Mouse (Mus musculus) lung, adult 2 months (tissue): Measurements from ENCODE around the gene Olfr1222. TPM values are rescaled to one million over a fixed set of nuclear protein-coding genes. Genes with fewer than 3 reads are reported as not detected.
"Not testable (repeated sequence)": the region's sequence is repeated elsewhere in the genome, so short reads cannot be mapped to it uniquely, and the experiment has no call there.

Experiments
- DNase-seq: peaks from one replicate; pipeline ENCODE4 v3.0.0; 2022
- H3K4me1 ChIP-seq: fragments of 200-500 bp; 2 replicates; pipeline ENCODE4 v1.6.1; 2011; ENCODE audit warnings: low read length; ENCODE audit not compliant: control insufficient read depth, insufficient read depth
- H3K4me3 ChIP-seq: fragments of 200-500 bp; replicated peaks from 2 replicates; pipeline ENCODE3; 2011; ENCODE audit warnings: low read depth, mild to moderate bottlenecking, control low read depth, low read length; ENCODE audit errors: extremely low read depth
- CTCF ChIP-seq: fragments of 200-500 bp; IDR thresholded peaks from 2 replicates; pipeline ENCODE4 v1.5.1; 2011; ENCODE audit warnings: mild to moderate bottlenecking, low read length, control low read depth; ENCODE audit not compliant: insufficient read depth
- POLR2A ChIP-seq: fragments of 200-500 bp; IDR thresholded peaks from 2 replicates; pipeline ENCODE4 v1.6.1; 2011; ENCODE audit warnings: low read depth, mild to moderate bottlenecking, control low read depth, low read length, borderline replicate concordance; ENCODE audit errors: extremely low read depth
- WGBS: fragments of 180-500 bp; shearing (Covaris S2); methylation state at CpG from one replicate; pipeline ENCODE4 v1.1.7; 2018; 5-methylcytosine and 5-hydroxymethylcytosine counted together
- polyA plus RNA-seq: library from polyadenylated mRNA; depleted of rRNA; stranded (reverse); fragments of >200 nt; gene quantifications from 2 replicates; pipeline ENCODE4 v1.2.3, GENCODE M21; 2012; rRNA removed

The Olfr1222 gene
- polyA plus RNA-seq = not detected in 2 replicates

DNA sequence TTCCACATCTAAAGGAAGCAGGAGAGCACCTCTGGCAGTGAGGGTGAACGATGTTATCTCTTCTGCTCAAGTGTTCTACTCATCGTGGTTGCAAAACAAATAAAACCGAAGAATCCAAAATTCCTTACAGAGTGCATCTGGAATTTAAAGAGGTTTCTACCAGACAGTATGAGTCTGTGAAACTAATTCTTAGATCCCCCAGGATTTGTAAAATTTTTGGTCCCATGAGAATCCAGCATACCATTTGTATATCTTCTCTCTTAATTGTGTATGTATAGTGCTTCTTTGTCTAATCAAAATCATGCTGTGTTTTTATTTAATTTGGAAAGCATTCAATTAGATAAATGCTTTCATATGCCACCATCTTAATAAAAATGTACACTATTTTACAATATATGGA lies at the start of gene Olfr1222:
Olfr1222 (minus strand) TSS at position 101 of the 400 bp plus-strand sequence.
- Histone ChIP-seq H3K4me3 (no peak within 1 kb of the TSS), H3K4me1 (no peaks in the 10 kb centered on the region)
- WGBS = 40% methylated on average over 3 of the region's 3 CpGs
- TF ChIP-seq POLR2A = no peak
- TF ChIP-seq CTCF = no peak
- DNase-seq = no peak

DNA sequence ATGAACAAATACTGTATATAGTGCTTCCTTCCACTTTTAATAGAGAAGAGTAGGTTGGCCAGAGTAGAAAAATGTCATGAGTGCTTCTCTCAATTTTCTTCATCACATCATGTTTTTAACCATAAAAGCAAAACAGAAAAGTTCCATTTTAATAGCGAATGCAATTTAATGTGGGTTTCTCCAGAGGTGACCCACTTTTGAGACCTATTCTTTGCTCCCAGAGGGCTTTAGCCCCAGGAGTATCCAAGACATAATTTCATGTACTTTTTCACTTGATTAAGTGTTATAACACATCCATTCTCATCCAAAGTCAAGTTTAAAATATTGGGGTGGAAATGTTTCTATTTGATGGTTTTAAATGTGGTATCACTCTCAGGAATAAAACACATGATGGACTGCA lies 41.7 kb upstream of the Olfr1222 start, which contains the start of gene Olfr1225:
Olfr1225 (minus strand) TSS at position 101 of the 400 bp plus-strand sequence.
- H3K4me3 ChIP-seq = no peak within 1 kb of the TSS
- no peak for TF ChIP-seq POLR2A
- TF ChIP-seq CTCF = no peak
- no peak for DNase-seq
- no peaks in the 10 kb centered on the region for H3K4me1 ChIP-seq
- WGBS = 90% methylated on average over 1 of the region's 1 CpGs

DNA sequence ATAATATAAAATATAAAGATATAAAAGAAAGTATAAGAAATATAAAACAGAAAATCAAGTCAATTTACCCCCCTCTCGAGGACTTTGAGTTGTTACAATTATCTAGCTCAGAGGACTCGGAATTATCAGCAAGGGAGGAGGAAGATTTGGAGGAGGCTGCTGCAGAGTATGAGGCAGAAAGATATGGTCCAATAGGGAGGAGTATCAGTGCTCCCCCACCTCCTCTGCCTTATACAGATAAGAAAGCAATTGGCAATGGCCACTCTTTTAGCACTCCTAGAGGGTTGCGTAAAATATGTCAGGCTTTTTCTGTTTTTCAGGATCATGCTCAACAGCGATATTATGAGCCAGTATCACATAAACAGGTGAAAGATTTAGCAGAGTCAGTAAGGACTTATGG lies 31.9 kb upstream of the Olfr1222 start:
- H3K4me3 ChIP-seq, DNase-seq, H3K4me1 ChIP-seq: not testable (repeated sequence)
- 83% methylated on average over 4 of the region's 4 CpGs for whole genome bisulfite sequencing

DNA sequence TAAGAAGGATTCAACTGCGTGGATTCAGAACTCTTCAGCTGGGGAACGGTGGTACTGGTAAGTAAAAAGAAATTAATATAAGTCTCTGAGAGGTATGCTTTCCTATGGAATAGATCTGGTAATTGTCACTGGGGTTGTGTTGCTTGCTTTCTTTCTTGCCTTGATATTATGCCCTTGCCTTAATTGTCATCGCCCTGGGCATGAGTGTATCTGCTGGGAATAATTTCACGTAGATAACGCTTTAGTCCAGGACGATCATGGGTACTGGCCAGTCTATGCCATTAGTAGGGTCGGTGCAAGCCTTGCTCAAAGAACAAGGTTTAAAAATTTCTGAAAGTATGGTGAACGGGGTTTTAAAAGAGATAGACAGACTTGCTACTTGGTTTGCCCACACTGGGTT lies 31.1 kb upstream of the Olfr1222 start, which contains the start of gene Olfr1224-ps1:
Olfr1224-ps1 (minus strand) TSS at position 101 of the 400 bp plus-strand sequence.
- 87% methylated on average over 8 of the region's 8 CpGs for WGBS
- H3K4me1 ChIP-seq, DNase-seq, H3K4me3 ChIP-seq: not testable (repeated sequence)

DNA sequence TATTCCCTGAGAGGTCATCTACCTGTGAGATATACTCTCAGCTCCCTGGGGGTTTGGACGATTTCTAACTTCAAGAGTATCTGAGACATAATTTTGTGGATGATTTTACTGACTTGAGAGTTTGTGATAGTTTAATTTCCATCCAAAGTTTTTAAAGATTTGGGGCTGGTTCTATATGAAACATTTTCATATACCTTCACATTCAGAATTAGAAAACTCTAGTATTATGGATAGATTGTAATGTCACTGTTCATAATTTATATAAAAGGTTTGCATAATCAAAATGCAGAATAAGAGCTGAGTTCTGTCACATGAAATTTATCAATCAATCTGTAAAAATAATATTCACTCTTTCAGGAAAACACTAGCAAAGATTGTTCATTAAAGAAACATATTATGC lies 18.6 kb upstream of the Olfr1222 start, which contains the start of gene Olfr1223:
Olfr1223 (minus strand) TSS at position 101 of the 400 bp plus-strand sequence.
- WGBS = 34% methylated on average over 1 of the region's 1 CpGs
- no peak within 1 kb of the TSS for H3K4me3 ChIP-seq
- no peaks in the 10 kb centered on the region for H3K4me1 ChIP-seq
- DNase-seq = no peak
- TF ChIP-seq POLR2A = no peak
- TF ChIP-seq CTCF = no peak

DNA sequence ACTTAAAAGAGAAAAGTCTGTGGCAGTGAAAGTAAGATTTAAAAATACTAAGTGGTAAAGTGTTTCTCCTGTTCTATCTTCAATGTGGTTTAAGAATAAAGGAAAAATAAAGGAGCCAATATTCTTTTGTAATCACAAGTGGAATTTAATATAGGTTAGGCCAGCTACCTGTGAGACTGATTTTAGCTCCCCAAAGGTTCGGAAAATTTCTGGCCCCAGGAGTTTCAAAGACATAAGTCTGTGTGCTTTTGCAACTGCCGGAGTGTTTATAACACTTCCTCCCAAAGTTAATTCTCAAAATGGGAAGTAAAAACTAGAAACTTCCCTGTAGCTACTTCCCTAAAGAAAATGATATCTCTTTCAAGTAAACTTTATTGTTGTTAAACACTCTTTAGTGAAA lies 15.7 kb downstream of the Olfr1222 start, which contains the start of gene Olfr1221:
Olfr1221 (minus strand) TSS at position 101 of the 400 bp plus-strand sequence.
- Histone ChIP-seq H3K4me1 (no peaks in the 10 kb centered on the region), H3K4me3 (no peak within 1 kb of the TSS)
- DNase-seq = no peak
- TF ChIP-seq CTCF (no peak), POLR2A (no peak)
- 63% methylated on average over 2 of the region's 2 CpGs for WGBS

DNA sequence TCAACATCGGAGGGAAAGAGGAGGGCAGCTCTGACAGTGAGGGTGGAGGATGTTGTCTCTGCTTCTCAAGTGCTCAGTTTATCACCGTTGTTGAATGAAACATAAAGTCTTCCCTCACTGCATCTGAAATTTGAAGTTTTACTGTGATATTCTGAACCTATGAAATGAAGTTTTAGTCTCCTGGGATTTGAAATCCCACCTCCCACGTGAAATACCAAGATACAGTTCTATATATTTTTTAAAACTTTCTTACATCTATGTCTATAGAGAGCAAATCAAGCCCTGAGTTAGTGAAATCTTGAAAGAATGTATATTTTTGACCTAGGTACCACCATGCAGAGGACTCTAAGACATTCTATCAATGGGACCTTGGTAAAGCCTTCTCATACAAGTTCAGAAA lies 26.1 kb downstream of the Olfr1222 start, which contains the start of gene Olfr1220:
Olfr1220 (minus strand) TSS at position 101 of the 400 bp plus-strand sequence.
- no peak for TF ChIP-seq POLR2A
- WGBS = 63% methylated on average over 3 of the region's 3 CpGs
- no peak for DNase-seq
- H3K4me1 ChIP-seq = no peaks in the 10 kb centered on the region
- no peak within 1 kb of the TSS for H3K4me3 ChIP-seq

DNA sequence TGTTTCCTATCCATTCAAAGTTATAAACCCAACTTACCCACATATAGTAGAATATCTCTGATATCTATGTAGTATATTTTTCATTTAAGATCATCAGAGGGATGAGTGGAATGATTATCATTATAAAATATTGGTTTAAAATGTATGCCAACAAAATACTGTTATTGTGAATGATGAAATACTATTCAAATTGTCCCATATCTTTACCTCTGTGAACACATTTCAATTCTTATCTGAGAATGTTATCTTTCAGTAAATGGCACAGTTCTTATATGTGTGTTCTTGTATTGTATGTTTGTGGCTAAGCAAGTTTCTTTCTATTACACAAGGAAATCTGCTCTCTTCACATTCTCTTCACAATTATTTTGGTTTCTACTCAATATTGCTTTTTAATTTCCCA lies 27.2 kb downstream of the Olfr1222 start:
- DNase-seq = no peak
- TF ChIP-seq POLR2A = no peak
- TF ChIP-seq CTCF = no peak
- Histone ChIP-seq H3K4me3 (no peak overlapping the region), H3K4me1 (no peaks in the 10 kb centered on the region)

DNA sequence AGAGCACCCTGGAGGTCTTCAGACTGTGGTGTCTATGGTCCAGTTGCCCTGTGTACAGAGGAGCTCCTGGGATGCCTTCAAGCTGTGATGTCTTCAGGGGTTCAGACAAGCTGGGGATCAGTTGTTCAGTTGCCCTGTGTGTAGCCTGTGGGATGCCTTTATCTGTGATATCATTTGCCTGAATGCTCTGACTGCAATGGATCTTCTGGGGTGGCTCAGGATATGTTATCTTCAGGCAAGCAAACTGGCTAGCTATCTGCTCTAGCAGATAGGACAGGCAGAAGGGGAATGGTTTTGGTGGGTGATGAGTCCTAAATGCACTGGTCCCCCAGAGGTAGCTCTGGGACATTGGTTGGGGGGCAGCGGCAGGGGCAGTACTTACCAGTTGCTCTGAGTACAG lies 39.0 kb downstream of the Olfr1222 start:
- Histone ChIP-seq H3K4me3 (no peak overlapping the region), H3K4me1 (no peaks in the 10 kb centered on the region)
- DNase-seq = no peak
- no peak for TF ChIP-seq POLR2A
- no peak for TF ChIP-seq CTCF
- 92% methylated on average over 1 of the region's 1 CpGs for WGBS

DNA sequence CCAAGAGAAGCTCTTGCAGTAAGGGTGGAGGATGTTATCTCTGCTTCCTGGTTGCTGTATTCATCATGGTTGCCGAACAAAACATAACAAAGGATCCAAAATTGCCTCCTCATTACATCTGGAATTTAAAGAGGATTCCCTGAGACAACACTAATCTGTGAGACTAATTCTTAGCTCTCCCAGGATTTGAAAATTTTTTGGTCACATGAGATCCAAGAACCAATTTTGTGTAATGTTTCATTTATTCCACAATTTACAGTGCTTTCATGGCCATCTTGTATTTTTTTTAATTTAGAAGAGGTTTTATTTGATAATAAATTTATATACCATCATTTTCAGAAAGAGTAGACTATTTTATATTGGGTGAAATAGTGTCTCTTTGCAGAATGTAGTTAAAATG lies 49.4 kb downstream of the Olfr1222 start, which contains the start of gene Olfr1219:
Olfr1219 (minus strand) TSS at position 101 of the 400 bp plus-strand sequence.
- TF ChIP-seq POLR2A = no peak
- 42% methylated on average over 1 of the region's 1 CpGs for WGBS
- no peak for DNase-seq
- Histone ChIP-seq H3K4me1 (no peaks in the 10 kb centered on the region), H3K4me3 (no peak within 1 kb of the TSS)

DNA sequence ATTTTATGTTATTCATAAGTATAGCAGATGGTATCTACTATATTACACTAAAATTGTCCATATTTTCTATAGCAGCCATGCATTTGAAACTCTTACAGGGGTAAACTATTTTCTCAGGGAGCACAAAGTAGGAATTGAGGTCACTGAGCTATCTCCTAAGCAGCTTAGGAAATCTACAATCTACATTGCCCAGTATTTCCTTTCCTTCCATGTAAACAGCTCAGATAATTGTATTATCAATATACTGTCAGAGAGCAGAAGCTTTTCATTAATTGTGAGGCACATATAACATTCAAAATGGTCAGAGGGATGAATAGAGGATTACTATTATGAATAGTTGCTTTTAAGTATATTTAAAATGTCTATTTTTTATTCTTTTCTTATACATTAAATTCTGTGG lies 51.4 kb downstream of the Olfr1222 start:
- Histone ChIP-seq H3K4me3 (no peak overlapping the region), H3K4me1 (no peaks in the 10 kb centered on the region)
- DNase-seq = no peak
- TF ChIP-seq POLR2A (no peak), CTCF (no peak)

Other genes starting within 250 kb of the Olfr1222 start
- not detected in 2 replicates for gene Olfr1208, start 230.7 kb downstream of the Olfr1222 start, polyA plus RNA-seq
- gene Olfr1209, start 217.9 kb downstream of the Olfr1222 start, polyA plus RNA-seq = not detected in 2 replicates
- gene Olfr1211, start 194.9 kb downstream of the Olfr1222 start, polyA plus RNA-seq = not detected in 2 replicates
- gene Olfr1212, start 179.1 kb downstream of the Olfr1222 start, polyA plus RNA-seq = not detected in 2 replicates
- not detected in 2 replicates for gene Gm13762, start 152.8 kb downstream of the Olfr1222 start, polyA plus RNA-seq
- not detected in 2 replicates for gene Olfr1214, start 140.4 kb downstream of the Olfr1222 start, polyA plus RNA-seq
- gene Olfr1215, start 126.1 kb downstream of the Olfr1222 start, polyA plus RNA-seq = not detected in 2 replicates
- gene Olfr1216, start 114.7 kb downstream of the Olfr1222 start, polyA plus RNA-seq = not detected in 2 replicates
- gene Olfr1217, start 101.0 kb downstream of the Olfr1222 start, polyA plus RNA-seq = not detected in 2 replicates
- gene Olfr1218, start 71.9 kb downstream of the Olfr1222 start, polyA plus RNA-seq = not detected in 2 replicates
- not detected in 2 replicates for gene Olfr1219, start 49.5 kb downstream of the Olfr1222 start, polyA plus RNA-seq
- not detected in 2 replicates for gene Olfr1220, start 26.2 kb downstream of the Olfr1222 start, polyA plus RNA-seq
- not detected in 2 replicates for gene Olfr1221, start 15.8 kb downstream of the Olfr1222 start, polyA plus RNA-seq
- not detected in 2 replicates for gene Olfr1223, start 18.5 kb upstream of the Olfr1222 start, polyA plus RNA-seq
- not detected in 2 replicates for gene Olfr1224-ps1, start 31.0 kb upstream of the Olfr1222 start, polyA plus RNA-seq
- gene Olfr1225, start 41.6 kb upstream of the Olfr1222 start, polyA plus RNA-seq = not detected in 2 replicates
- not detected in 2 replicates for gene Olfr1226, start 67.0 kb upstream of the Olfr1222 start, polyA plus RNA-seq
- not detected in 2 replicates for gene Olfr1228, start 121.0 kb upstream of the Olfr1222 start, polyA plus RNA-seq
- not detected in 2 replicates for gene Olfr1229, start 155.0 kb upstream of the Olfr1222 start, polyA plus RNA-seq
- not detected in 2 replicates for gene Olfr1230, start 164.2 kb upstream of the Olfr1222 start, polyA plus RNA-seq
- not detected in 2 replicates for gene Olfr1231, start 174.0 kb upstream of the Olfr1222 start, polyA plus RNA-seq
- not detected in 2 replicates for gene Olfr1232, start 196.6 kb upstream of the Olfr1222 start, polyA plus RNA-seq
- not detected in 2 replicates for gene Olfr1233, start 209.3 kb upstream of the Olfr1222 start, polyA plus RNA-seq
- not detected in 2 replicates for gene Olfr1234, start 231.8 kb upstream of the Olfr1222 start, polyA plus RNA-seq